Mouse (Mus musculus): ENCODE measurements at regions not wholly inside any gene's neighbourhood (a gene's known extent, or its start where the extent isn't known, plus 50 kb on each side); places are given as distances from the start of the nearest gene placed in this dataset.

- peak; percentile 98 for ATAC-seq (replicated peaks; ENCODE audit: low FRiP score, low TSS enrichment, poor library complexity, severe bottlenecking)
Measured at GRCm38 (mm10) chr3:130796531-130796930, 66.3 kb upstream of the Rpl34 start.

GRCm38 (mm10) chr3:130795396-130795795 is 65.2 kb upstream of the Rpl34 start:
- ATAC-seq (replicated peaks; ENCODE audit: low FRiP score, low TSS enrichment, poor library complexity, severe bottlenecking): no peak

DNA sequence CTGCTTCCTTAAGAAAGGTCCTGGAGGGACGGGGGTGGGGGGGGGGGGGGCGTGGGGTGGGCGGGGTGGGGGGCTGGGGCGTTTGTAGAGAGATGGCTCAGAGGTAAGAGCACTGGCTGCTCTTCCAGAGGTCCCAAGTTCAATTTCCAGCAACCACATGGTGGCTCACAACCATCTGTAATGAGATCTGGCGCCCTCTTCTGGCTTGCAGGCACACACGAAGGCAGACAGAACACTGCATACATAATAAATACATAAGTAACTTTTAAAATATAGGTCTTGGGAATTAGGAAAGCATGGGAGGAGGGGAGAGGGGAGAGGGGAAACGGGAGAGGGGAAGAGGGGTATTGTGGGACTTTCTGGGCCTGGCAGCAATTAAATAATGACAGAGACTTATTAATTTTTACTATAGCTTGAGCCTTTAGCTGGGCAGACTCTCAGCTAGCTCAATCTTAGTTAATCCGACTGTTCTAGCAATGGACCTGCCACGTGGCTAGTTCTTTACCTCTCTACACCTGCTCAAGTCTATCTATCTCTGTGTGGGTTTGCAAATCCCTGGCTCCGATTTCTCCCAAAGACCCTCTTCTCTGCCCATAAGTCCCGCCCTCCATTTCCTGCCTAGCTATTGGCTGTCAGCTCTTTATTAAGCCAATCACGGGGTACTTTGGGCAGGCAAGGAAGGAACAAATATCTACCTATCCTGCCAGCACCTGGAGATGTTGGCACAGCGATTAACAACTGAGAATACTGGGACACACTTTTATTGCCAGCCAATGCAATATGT is 64.1 kb upstream of the Rpl34 start:
- no peak for ATAC-seq (replicated peaks; ENCODE audit: low FRiP score, low TSS enrichment, poor library complexity, severe bottlenecking)

- no peak for ATAC-seq (replicated peaks; ENCODE audit: low FRiP score, low TSS enrichment, poor library complexity, severe bottlenecking)
Measured at GRCm38 (mm10) chr3:130780706-130781240, 50.6 kb upstream of the Rpl34 start.

Measured in megakaryocyte-erythroid progenitor cell, adult 5-6 weeks (primary cell).